9 mouse cellular contexts compared by ENCODE assay signal in genomic region chr3:69962187-69962586, GRCm38 (mm10). TPM values are rescaled to one million over a fixed set of nuclear protein-coding genes. Genes with fewer than 3 reads are reported as not detected.
DNase-seq lines count a peak whose midpoint lies in the region; ATAC-seq lines count a peak whose summit lies in the region.
"Had no signal": no experiment of that assay in that cellular context is flagged by ENCODE, and none has a peak within 500 bp of the region (broad histone marks: within the 10 kb centered on the region; RNA-seq: fewer than 3 reads in every experiment).

No protein-coding gene starts in this region.

- H3K27ac ChIP-seq in midbrain, embryonic 10.5 days (replicated peaks), result no peak overlapping the region
- no peak overlapping the region for H3K27ac ChIP-seq in midbrain, embryonic 16.5 days (ENCODE audit: low read length)

- H3K36me3 ChIP-seq in midbrain, embryonic 10.5 days, result no peaks in the 10 kb centered on the region
- no peaks in the 10 kb centered on the region for H3K36me3 ChIP-seq in midbrain, embryonic 16.5 days (ENCODE audit: control insufficient read depth, insufficient read depth, low read length)

- no peaks in the 10 kb centered on the region for H3K9me3 ChIP-seq in midbrain, embryonic 10.5 days (replicated peaks)
- no peaks in the 10 kb centered on the region for H3K9me3 ChIP-seq in midbrain, embryonic 16.5 days (replicated peaks; ENCODE audit: control insufficient read depth, low read length, poor library complexity, severe bottlenecking)

- no peak for ATAC-seq in CD4-positive, CD25-positive, alpha-beta regulatory T cell, adult 4 months
- no peak for ATAC-seq in midbrain, embryonic 16.5 days

- DNase-seq in CD4-positive, CD25-positive, alpha-beta regulatory T cell, adult 2 months (ENCODE audit: low read depth, low spot score), result peak; percentile 45
- peak; percentile 22 for DNase-seq in midbrain, embryonic 10.5 days (ENCODE audit: low spot score)
- DNase-seq in c-Kit-positive CD71-positive TER-119-negative erythroid progenitor cells, embryonic 14.5 days (ENCODE audit: low read depth), result peak; percentile 3
- peak; percentile 17 for DNase-seq in kidney, adult 18-20 months
- peak; percentile 5 for DNase-seq in naive thymus-derived CD4-positive, alpha-beta T cell, adult 2 months (ENCODE audit: low read depth)
- no peak for DNase-seq in layer of hippocampus, postnatal 36 days

- no peak overlapping the region for H3K4me2 ChIP-seq in midbrain, embryonic 16.5 days (ENCODE audit: low read length)

- no peaks in the 10 kb centered on the region for H3K27me3 ChIP-seq in midbrain, embryonic 10.5 days (ENCODE audit: low read depth, poor library complexity, severe bottlenecking)
- no peaks in the 10 kb centered on the region for H3K27me3 ChIP-seq in midbrain, embryonic 16.5 days (ENCODE audit: control insufficient read depth, insufficient read depth, low read depth, low read length)

- 59% methylated on average over 5 of the region's 5 CpGs for whole genome bisulfite sequencing in midbrain, embryonic 10.5 days
- 55% methylated on average over 5 of the region's 5 CpGs for WGBS in midbrain, embryonic 16.5 days

- no peak overlapping the region for H3K4me3 ChIP-seq in midbrain, embryonic 10.5 days
- H3K4me3 ChIP-seq in midbrain, embryonic 16.5 days (ENCODE audit: low read depth, low read length), result no peak overlapping the region

- no peaks in the 10 kb centered on the region for H3K4me1 ChIP-seq in midbrain, embryonic 10.5 days
- no peaks in the 10 kb centered on the region for H3K4me1 ChIP-seq in midbrain, embryonic 16.5 days (ENCODE audit: control insufficient read depth, insufficient read depth, low read length)

- H3K9ac ChIP-seq in midbrain, embryonic 16.5 days (ENCODE audit: low read depth, low read length), result no peak overlapping the region

RNA-seq across cellular contexts. Expression of gene Otol1, which starts 45.2 kb away (rescaled TPM):
- polyA plus RNA-seq in CD4-positive, CD25-positive, alpha-beta regulatory T cell, adult 4 months (2017; shearing (Covaris generic)), result not detected
- polyA plus RNA-seq in midbrain, embryonic 10.5 days (2016; fragmentation: Nextera tagmentation; extraction: Ambion mirVana), result not detected in 2 replicates
- polyA plus RNA-seq in midbrain, embryonic 16.5 days (2015; fragmentation: Nextera tagmentation; extraction: Ambion mirVana), result not detected in 2 replicates
- not detected for total RNA-seq in layer of hippocampus, postnatal 36 days (2021)
- polyA plus RNA-seq: intestine, embryonic 14.5 days had no signal

Comparison
In these comparisons a context has a peak if more than half of its experiments do, and no peak if none do; other contexts are left out.
1. DNase-seq: peak in CD4-positive, CD25-positive, alpha-beta regulatory T cell, adult 2 months (single experiment), midbrain, embryonic 10.5 days (single experiment), c-Kit-positive CD71-positive TER-119-negative erythroid progenitor cells, embryonic 14.5 days (single experiment), kidney, adult 18-20 months (single experiment) and naive thymus-derived CD4-positive, alpha-beta T cell, adult 2 months (single experiment); none in layer of hippocampus, postnatal 36 days (0 of 2).